Mouse (Mus musculus) forebrain, embryonic 11.5 days (tissue): ENCODE results near the gene Spats2l. TPM values are rescaled to one million over a fixed set of nuclear protein-coding genes. Genes with fewer than 3 reads are reported as not detected.

Experiments used
- ATAC-seq: fragments of 200-750 bp; cut with Nextera tagmentation; replicated peaks from 2 replicates; pipeline ENCODE4 v1.8.0; 2017; ENCODE audit warnings: moderate TSS enrichment; ENCODE audit not compliant: low FRiP score
- DNase-seq: peaks from one replicate; pipeline ENCODE4 v3.0.0-alpha.2; 2017; ENCODE audit warnings: low spot score
- H3K27ac ChIP-seq: fragments of 300-500 bp; sonication (generic); 2 replicates; pipeline ENCODE4 v1.5.1; 2014; ENCODE audit warnings: low read depth, low read length
- H3K27me3 ChIP-seq: fragments of 300-500 bp; sonication (generic); 2 replicates; pipeline ENCODE4 v1.6.1; 2014; ENCODE audit warnings: mild to moderate bottlenecking, low read length, mixed read lengths; ENCODE audit not compliant: control insufficient read depth, insufficient read depth
- H3K36me3 ChIP-seq: fragments of 300-500 bp; sonication (generic); 2 replicates; pipeline ENCODE4 v1.6.1; 2014; ENCODE audit warnings: mild to moderate bottlenecking, low read length, moderate library complexity, mixed read lengths; ENCODE audit not compliant: control insufficient read depth, insufficient read depth
- H3K4me1 ChIP-seq: fragments of 300-500 bp; sonication (generic); replicated peaks from 2 replicates; pipeline ENCODE4 v1.6.1; 2014; ENCODE audit warnings: low read length, mixed read lengths; ENCODE audit not compliant: control insufficient read depth, insufficient read depth
- H3K4me2 ChIP-seq: fragments of 300-500 bp; sonication (generic); 2 replicates; pipeline ENCODE4 v1.6.1; 2014; ENCODE audit warnings: low read depth, mild to moderate bottlenecking, low read length, moderate library complexity, mixed read lengths; ENCODE audit not compliant: severe bottlenecking
- H3K4me3 ChIP-seq: fragments of 300-500 bp; sonication (generic); 2 replicates; pipeline ENCODE4 v1.5.1; 2014; ENCODE audit warnings: low read depth, low read length
- H3K9ac ChIP-seq: fragments of 300-500 bp; sonication (generic); 2 replicates; pipeline ENCODE4 v1.6.1; 2014; ENCODE audit warnings: low read length
- H3K9me3 ChIP-seq: fragments of 300-500 bp; sonication (generic); 2 replicates; pipeline ENCODE4 v1.6.1; 2016; ENCODE audit warnings: low read length, mixed read lengths; ENCODE audit not compliant: control insufficient read depth
- WGBS: fragments of 180-500 bp; shearing (Covaris S2); extraction: QIAGEN DNeasy Blood & Tissue Kit; methylation state at CpG from one replicate; pipeline ENCODE4 v1.1.7; 2014; 5-methylcytosine and 5-hydroxymethylcytosine counted together
- polyA plus RNA-seq: library from polyadenylated mRNA; unstranded; fragments of >200 nt; fragmentation: Nextera tagmentation; extraction: Ambion mirVana; gene quantifications from 2 replicates; pipeline ENCODE4 v1.2.1, GENCODE M21; 2014

The Spats2l gene
- polyA plus RNA-seq, 1 experiment from 2014 or later = 37.5 TPM

GRCm38 (mm10) chr1:57835128-57835527 is 61.2 kb downstream of the Spats2l start:
- no peak overlapping the region for H3K9ac ChIP-seq
- 50% methylated on average over 7 of the region's 7 CpGs for WGBS
- H3K4me2 ChIP-seq = no peak overlapping the region
- H3K9me3 ChIP-seq = no peaks in the 10 kb centered on the region
- DNase-seq (no peak), ATAC-seq (no peak)
- H3K27ac ChIP-seq = no peak overlapping the region
- H3K4me3 ChIP-seq = no peak overlapping the region
- H3K36me3 ChIP-seq = no peaks in the 10 kb centered on the region
- no peaks in the 10 kb centered on the region for H3K4me1 ChIP-seq
- H3K27me3 ChIP-seq = no peaks in the 10 kb centered on the region

- no peak overlapping the region for H3K4me2 ChIP-seq
- no peak overlapping the region for H3K9ac ChIP-seq
- no peak overlapping the region for H3K4me3 ChIP-seq
- ATAC-seq (no peak), DNase-seq (no peak)
- H3K27ac ChIP-seq = no peak overlapping the region
- no peaks in the 10 kb centered on the region for H3K27me3 ChIP-seq
- H3K4me1 ChIP-seq = no peaks in the 10 kb centered on the region
- no peaks in the 10 kb centered on the region for H3K36me3 ChIP-seq
- WGBS = 84% methylated on average over 5 of the region's 5 CpGs
- no peaks in the 10 kb centered on the region for H3K9me3 ChIP-seq
Observed at GRCm38 (mm10) chr1:57836686-57837317, 62.8 kb downstream of the Spats2l start.

- Histone ChIP-seq H3K27me3 (no peaks in the 10 kb centered on the region), H3K9me3 (no peaks in the 10 kb centered on the region), H3K4me2 (no peak overlapping the region), H3K9ac (no peak overlapping the region), H3K4me1 (no peaks in the 10 kb centered on the region), H3K27ac (no peak overlapping the region), H3K4me3 (no peak overlapping the region), H3K36me3 (no peaks in the 10 kb centered on the region)
- DNase-seq (no peak), ATAC-seq (no peak)
- 89% methylated on average over 6 of the region's 6 CpGs for WGBS
Observed at GRCm38 (mm10) chr1:57839863-57840262, 65.9 kb downstream of the Spats2l start.

GRCm38 (mm10) chr1:57845054-57845722 is 71.2 kb downstream of the Spats2l start:
- H3K4me2 ChIP-seq = no peak overlapping the region
- no peak for ATAC-seq
- H3K9ac ChIP-seq = no peak overlapping the region
- H3K4me3 ChIP-seq = no peak overlapping the region
- H3K9me3 ChIP-seq = no peaks in the 10 kb centered on the region
- no peak overlapping the region for H3K27ac ChIP-seq
- WGBS = 91% methylated on average over 9 of the region's 9 CpGs
- H3K4me1 ChIP-seq = peaks cover 5% of the 10 kb centered on the region
- DNase-seq = no peak
- H3K27me3 ChIP-seq = no peaks in the 10 kb centered on the region
- H3K36me3 ChIP-seq = no peaks in the 10 kb centered on the region

- no peak for DNase-seq
- WGBS = 30% methylated on average over 15 of the region's 15 CpGs
- Histone ChIP-seq H3K9me3 (no peaks in the 10 kb centered on the region), H3K4me3 (no peak overlapping the region), H3K9ac (no peak overlapping the region), H3K4me1 (peaks cover 5% of the 10 kb centered on the region), H3K27ac (peak overlapping the region; percentile 52; the same call in 1 of the 2 replicates), H3K27me3 (no peaks in the 10 kb centered on the region), H3K4me2 (peak overlapping the region; percentile 5; the same call in 1 of the 2 replicates), H3K36me3 (no peaks in the 10 kb centered on the region)
- peak; percentile 82 for ATAC-seq
Observed at GRCm38 (mm10) chr1:57846856-57847698, 73.1 kb downstream of the Spats2l start.

- Histone ChIP-seq H3K9ac (no peak overlapping the region), H3K27ac (no peak overlapping the region), H3K4me1 (peaks cover 5% of the 10 kb centered on the region), H3K36me3 (no peaks in the 10 kb centered on the region), H3K27me3 (no peaks in the 10 kb centered on the region), H3K4me3 (no peak overlapping the region), H3K9me3 (no peaks in the 10 kb centered on the region), H3K4me2 (no peak overlapping the region)
- whole genome bisulfite sequencing = 91% methylated on average over 4 of the region's 4 CpGs
- no peak for DNase-seq
- no peak for ATAC-seq
Observed at GRCm38 (mm10) chr1:57849087-57849486, 75.1 kb downstream of the Spats2l start.

GRCm38 (mm10) chr1:57849916-57850315 is 76.0 kb downstream of the Spats2l start:
- no peak overlapping the region for H3K9ac ChIP-seq
- H3K4me2 ChIP-seq = no peak overlapping the region
- ATAC-seq (no peak), DNase-seq (no peak)
- WGBS = 76% methylated on average over 3 of the region's 3 CpGs
- no peaks in the 10 kb centered on the region for H3K9me3 ChIP-seq
- H3K4me1 ChIP-seq = peaks cover 5% of the 10 kb centered on the region
- no peak overlapping the region for H3K4me3 ChIP-seq
- no peaks in the 10 kb centered on the region for H3K27me3 ChIP-seq
- no peaks in the 10 kb centered on the region for H3K36me3 ChIP-seq
- no peak overlapping the region for H3K27ac ChIP-seq

- ATAC-seq (no peak), DNase-seq (no peak)
- Histone ChIP-seq H3K36me3 (no peaks in the 10 kb centered on the region), H3K4me2 (no peak overlapping the region), H3K9me3 (no peaks in the 10 kb centered on the region), H3K9ac (no peak overlapping the region), H3K27me3 (no peaks in the 10 kb centered on the region), H3K4me1 (peaks cover 5% of the 10 kb centered on the region; the same call in 1 of the 2 replicates), H3K27ac (no peak overlapping the region), H3K4me3 (no peak overlapping the region)
- WGBS = 96% methylated on average over 6 of the region's 6 CpGs
Observed at GRCm38 (mm10) chr1:57851871-57852270, 77.9 kb downstream of the Spats2l start.
